Mouse (Mus musculus): ENCODE data around the gene Spg20.
A peak's percentile ranks its signal among the peaks of the same experiment; 100 is the strongest.

The Spg20 gene

DNA sequence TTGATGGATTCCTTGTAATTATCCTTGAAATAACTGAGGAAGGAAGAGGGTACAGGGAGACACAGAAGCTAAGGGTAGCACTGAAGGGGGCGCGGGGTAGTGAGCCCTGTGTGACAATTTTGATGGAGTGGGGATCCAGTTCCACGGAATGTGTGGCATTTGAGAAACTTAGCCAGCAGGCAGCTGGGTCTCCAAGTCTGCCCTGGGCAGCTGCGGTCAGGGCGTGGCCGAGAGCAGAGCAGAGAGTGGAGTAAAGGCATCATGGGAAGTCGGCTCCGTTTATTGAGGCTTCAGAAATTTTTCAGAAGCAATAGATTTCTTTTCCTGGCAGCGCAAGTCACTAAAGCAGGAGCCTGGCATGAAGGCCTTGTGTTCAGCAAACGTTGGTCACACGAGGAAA lies 12.9 kb upstream of the Spg20 start:
- no peak for DNase-seq

DNA sequence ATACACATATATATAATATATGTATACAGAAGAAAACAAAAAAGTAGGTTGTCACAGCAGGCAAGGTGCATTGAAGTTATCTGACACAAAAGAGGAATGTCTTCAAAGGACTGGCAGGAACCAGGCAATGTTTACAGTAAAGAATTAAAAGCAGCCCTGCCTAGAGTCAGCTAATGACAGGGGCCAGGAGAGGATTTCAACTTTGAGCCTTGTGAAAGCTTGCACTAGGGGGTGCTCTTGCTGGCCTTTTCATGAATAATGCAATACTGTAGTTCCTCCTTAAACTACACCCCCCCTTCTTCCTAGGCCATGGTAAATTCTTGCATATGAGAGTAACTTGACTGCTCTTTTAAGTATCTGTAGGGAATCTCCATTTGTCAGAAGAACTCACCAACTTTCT lies 10.8 kb upstream of the Spg20 start:
- no peak for DNase-seq

DNA sequence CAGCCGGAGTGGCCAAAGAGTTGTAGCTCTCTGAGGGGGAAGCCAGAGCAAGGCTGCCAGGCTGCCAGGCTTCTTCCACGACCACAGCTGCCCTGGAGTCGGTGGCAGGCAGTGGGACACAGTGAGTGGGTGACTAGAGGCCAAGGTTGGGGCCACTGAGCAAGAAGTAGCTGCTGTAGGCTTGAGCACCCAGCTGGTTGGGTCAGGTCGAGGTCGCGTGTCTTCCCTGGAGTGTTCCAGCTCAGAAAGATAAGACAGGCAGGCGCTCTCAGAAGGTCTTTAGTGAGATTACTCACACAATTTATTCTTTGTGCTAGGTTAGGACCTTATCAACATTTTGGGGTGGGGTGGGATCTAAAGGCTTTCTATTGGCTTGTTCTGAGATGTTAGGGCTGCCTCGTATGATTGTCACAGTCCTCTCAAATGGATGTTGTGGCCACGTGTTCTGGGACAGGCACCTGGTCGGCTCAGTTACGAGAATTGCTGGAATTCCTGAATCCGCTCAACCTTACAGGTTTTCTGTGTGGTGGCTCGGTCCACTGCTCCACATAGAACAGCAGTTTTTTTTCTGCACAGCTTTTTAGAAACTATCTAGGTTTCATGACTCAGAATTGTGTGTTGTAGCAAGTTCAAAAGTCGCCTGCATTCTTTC lies 6.4 kb upstream of the Spg20 start:
- no peak for DNase-seq

DNA sequence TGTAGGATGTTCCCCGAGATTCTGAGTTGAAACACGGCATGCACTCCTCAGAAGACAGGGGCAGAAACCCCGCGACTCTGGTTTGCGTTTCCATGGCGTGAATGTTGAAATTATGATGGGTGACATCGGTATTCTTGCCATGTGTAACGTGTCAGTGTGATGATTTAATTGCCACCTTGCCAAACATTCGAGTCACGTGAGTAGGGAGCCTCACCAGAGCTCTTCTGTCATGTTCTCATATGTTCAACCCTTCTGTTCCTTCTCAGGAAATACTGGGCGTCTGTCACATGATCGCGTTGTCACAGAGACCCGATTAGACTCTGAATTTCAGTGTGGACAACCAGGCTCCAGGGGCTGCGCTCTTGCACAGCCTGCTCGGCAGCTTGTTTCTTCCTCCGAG lies 5.9 kb upstream of the Spg20 start:
- DNase-seq, result no peak

DNA sequence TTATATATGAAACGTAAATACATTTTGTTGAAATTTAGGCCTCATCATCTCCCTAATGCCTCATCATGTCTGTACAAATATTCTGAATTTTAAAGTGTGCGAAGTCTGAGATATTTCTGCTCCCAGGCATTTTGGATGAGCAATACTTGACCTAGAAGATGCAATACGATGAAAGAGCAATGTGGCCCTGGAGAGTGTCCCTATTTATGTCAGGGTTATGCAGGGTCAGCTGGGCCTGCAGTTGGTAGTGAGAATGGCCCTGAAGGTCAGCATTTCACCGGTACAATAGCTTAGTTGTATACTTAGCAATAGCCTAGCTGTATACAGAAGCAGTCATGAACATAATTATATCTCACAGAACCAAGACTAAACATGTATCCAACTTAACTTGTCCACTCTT lies 2.8 kb upstream of the Spg20 start:
- no peak for DNase-seq

DNA sequence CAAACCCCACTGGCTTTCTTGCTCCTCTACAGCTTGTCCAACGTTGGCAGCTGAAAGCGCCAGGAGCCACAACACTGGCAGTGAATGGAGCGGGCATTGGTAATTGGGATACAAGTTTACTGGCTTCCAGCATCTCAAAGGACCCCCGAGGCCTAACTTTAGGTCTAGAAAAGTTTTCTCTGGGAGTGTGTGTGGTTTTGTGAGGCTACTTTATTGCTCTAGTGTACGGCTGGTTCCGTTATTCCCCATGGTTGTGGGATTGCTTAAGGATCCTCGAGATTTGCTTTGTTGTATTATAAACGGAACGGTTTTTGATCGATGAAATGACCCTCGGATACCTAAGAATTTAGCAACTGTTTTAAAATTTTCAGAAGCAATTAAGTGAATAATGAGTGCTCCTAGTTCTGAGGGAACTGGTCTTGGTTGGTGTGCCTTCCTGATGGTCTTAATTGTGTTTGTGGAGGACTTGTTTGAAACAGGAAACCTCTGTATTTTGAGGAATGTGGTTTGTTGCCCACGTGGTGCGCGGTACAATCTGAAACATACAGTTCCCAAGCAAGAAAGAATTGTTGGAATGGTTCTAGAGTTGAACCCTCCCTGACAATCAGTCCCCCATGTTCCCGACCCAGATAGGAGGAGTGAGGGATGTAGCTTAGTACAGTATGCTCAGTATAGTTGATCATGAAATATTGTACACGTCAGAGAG lies 955 bp downstream of the Spg20 start:
- DNase-seq, result no peak

DNA sequence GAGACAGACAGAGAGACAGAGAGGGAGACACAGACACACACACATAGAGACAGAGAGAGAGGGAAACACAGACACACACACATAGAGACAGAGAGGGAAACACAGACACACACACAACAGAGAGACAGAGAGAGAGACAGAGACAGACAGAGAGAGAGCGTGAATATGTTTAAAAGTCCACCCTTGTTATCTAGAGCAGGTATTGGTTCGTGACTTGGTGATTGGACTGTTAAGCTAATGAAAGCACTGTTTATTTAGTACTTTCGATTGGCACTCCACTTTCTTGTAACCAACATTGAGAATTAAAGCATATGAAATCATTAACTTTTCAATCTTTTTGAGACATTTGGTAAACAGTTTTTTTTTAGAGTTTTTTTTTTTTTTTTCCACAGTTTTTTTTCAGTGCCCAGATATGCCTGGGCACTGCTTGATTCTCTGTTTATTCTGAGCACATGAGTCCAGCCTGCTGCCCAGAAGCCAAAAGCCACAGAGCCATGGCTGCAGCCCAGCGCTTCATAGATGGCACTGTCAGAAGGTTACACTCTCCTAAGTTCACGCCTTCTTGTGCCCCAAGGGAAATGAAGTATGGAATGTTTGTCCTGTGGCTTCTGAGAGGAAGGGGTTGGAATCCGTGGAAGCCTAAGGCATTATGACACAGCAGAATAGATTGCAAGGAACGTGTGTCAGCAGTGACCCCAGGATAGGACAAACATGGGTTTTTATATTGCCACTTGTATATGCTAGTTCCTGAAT lies 2.6 kb downstream of the Spg20 start:
- no peak for DNase-seq

DNA sequence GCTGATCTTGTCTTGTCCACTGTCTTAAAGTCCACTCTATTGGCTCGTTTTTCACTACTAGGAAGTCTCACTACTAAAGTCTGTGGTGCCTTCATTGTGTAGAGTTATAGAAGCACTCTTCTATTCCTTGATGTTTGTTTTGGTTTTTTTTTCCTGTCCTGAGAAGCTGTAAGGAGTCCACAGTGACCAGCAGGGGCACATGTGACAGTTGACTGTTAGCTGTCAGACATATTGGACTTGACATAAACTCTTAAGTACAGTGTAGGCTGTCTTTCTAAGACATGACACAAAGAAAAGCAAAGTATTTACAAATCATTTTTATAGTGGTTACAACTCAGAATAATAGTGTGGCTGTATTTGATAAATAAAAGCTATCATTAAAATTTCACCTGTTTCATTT lies 3.2 kb downstream of the Spg20 start:
- DNase-seq, result no peak

DNA sequence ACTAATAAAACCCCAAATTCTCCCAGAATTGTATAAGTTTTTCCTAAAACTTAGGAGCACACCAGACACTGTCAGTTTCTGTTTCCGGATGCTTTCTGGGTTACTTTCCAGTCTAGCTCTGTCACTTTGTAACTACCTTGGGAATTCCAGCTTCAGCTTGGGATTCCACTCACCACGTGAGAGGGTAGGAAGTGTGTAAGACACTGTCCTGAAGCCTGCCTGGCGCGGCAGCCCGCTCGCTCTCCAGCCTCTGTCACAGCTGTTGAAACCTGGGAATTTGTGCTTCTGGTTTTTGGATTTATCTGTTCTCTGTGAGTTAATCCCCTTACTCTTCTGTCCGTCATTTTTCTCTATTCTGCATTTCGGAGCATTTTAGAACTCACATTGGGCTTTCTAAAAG lies 4.1 kb downstream of the Spg20 start:
- no peak for DNase-seq

DNA sequence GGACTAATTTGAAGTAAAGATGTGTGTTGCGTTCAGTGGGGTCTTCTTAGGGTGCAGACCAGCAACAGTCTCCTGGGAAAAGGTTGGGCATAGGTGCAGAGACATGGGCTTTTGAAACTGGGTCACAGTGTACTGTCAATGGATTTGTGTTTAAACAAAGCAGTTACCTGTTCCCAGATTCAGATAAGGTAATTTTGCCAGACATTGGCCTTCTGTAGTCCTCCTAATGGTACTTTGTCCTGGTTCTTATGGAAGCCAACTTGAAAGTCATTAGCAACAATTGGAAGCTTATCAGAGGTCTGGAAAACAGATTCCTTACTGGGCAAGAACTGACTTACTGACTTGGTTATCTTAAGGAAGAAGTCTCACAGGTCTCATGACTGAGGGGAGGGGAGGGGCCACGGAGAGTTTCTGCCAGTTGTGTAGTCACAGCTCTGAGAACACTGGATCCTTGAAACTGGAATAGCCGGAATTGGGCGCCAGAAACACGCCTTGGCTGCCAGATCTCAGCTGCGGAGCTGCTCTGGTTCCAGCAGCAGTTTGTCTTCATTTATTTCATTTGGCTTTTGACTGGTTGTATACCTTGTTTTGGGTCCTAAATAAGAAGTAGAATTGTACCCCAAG lies 7.5 kb downstream of the Spg20 start:
- DNase-seq, result no peak

DNA sequence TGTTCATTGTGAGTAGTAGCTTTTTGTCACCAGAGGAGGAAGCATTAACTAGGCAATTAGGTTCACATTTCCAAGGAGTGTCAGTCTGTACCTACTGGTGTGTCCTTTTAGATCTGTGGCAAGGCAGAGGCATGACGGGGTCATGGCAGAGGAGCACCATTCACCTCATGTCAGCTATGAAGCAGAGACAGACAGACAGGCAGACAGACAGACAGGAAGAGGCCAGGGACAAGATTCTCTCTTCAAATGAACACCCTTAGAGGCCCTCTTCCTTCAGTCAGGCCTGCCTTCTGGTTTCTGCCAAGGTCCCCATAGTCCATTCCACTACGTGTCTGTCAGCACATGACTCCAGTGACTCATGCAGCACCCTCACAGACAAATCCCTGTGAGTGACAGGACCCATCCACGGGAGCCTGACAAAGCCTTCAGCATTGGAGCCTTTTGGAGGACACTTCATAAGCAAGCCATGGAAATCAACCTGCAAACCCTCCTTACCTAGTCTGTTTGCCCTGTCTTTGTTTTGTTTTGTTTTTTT lies 10.5 kb downstream of the Spg20 start:
- no peak for DNase-seq

DNA sequence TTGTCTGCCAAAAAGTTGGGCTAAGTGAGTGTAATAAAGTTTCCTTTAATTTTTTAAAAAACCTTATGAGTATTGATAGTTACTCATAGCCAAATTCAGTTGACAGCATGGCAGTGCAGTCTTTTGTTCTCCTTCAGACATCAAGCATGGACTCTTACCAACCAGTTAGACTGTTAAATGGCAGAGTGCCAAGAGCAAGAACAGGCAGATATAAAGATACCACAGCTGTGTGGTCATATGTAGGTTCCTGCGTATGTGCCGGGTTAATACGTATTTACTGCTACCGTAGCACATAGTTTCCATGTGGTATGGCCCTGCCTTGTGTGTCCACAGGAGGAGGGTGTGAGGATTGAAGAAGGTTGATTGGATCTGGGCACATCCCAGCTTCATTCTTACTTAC lies 11.2 kb downstream of the Spg20 start:
- DNase-seq, result no peak

DNA sequence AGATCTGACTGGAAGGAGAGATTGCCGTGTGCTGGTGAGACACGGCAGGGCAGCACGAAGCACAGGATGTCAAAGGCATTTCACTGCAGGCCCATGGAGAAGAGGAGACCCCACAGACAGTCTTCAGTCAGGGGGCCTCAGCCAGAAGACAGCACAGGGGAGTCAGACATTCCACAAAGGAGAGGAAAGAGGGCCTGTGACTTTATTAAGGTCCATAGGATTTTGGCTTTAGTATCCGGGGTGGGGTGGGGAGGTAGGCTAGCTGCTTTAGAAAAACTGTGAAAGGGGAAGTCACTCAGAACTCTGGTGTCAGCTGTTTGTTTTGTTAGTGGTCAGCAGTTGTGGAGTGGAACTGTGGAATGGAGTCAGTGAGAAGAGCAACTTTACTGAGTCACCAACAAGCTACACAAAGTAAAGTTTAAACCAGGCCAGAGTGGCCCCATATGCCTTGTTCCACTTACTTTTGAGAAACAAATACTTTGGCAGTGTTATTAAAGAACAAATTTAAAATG lies 17.3 kb downstream of the Spg20 start:
- DNase-seq, result no peak

DNA sequence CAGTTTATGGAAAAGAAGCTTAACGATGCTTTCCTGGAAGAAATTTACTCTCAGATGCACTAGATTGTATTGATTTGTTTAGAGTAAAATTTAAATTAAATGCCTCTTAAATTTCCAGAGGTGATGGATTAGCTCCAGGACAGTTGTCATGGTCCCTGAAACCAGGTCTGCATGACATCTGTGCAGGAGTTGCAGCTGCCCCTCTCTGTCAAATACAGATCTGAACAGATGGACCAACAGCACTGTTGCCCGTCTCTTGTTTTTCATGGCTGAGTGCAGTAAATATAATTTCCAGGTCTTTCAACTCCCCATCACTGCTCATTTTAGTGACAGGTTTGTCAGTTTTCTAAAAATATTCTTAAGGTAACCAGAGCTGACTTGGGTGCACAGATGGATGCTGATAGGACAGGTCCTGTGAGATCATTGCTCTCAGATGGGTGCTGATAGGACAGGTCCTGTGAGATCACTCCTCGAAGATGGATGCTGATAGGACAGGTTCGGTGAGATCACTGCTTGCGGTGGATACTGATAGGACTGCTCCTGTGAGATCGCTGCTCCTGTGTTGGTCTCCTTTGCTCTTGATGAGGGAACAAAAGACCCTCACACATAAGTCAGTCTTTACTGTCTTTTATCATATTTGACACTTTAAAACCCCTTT lies 19.8 kb downstream of the Spg20 start:
- no peak for DNase-seq

DNA sequence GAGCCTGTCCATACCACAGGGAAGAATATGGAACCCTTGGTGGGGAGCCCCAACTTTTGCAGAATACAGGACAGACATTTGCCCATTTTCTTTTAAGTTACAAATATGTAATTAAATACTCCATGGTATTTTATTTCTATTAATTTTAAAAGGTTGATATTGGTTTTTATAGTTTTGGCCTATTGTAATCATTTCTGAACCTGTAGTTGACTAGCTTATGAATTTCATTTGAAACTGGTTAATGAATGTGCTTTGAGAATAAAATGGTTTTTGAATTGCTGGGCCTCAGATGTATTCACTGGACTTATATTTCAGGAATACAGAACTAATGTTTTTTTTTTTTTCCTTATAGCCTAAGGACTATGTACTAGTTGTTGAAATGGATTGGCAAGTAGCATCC lies 25.1 kb downstream of the Spg20 start, which contains the start of gene Ccdc169:
Gene Ccdc169, plus strand, starts transcription at position 301 of the 400 bp plus-strand sequence.
- no peak for DNase-seq

DNA sequence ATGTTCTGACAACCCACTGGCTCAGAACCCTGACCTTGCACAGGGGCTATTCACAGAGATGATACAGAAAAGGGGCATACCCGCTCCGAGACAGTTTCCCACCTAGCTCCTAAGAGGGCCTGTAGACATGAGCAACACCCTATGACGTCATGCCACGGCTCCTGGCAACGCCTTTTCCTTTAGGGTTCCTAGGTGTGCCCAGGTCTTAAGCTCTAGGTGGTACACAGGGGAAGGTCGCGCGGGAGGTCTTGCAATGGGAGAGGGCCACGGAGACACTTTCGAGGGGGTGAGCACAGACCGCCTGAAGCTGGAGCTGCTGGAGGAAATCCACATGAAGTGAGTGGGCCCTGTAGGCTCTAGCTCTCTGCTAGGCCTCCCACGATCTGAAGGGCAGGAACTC lies 27.9 kb downstream of the Spg20 start:
- no peak for DNase-seq

DNA sequence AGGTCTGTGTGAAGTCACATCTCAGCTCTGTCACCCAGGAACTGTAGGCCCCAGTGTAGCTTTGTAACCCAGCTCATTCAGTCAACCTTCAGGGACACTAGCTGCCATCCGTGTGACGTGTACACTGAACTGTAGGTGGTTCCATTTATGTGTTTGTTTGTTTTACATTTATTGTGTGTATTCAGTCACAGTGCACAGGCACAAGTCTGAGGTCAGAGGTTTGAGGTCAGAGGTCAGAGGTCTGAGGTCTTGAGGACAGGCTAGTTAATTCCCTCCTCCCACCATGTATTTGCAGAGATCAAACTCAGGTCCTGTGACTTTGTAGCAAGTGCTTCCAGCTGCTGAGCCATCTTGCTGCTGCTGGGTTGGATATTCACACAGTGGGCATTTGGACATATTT lies 29.5 kb downstream of the Spg20 start:
- DNase-seq, result no peak

DNA sequence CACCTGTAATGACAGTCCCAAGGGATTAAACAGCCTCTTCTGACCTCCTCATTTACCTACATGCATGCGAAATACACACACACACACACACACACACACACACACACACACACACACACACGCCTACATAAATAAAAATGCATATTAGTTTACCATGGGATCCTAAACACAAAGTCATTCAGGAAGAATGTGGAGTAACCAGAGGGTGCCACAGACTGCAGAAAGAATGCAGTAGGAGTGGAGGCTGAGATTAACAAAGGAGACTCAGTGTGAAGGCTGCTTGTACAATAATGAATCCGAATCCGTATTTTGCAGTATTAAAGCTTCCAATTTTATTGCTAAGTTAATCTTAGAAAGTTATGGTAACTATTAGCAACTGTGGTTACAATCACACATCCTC lies 33.0 kb downstream of the Spg20 start:
- no peak for DNase-seq

DNA sequence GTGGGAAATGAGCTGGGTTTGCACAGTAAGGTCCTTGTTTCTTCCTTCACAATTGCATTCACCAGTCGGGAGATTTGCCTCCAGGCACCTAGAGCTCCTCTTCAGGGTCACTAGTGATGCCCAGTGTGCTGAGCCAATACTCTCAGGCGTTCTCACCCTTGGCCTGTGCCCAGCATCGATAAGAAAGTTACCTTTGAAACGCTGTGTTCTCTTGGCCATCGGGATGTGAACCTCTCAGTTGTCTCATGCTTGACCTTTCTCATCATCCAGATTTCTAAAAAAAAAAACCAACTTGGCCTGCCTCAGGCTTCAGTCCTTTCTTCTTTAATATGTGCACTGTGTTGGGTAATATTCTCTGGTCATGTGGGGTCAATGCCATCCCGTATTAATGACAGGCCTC lies 34.5 kb downstream of the Spg20 start:
- no peak for DNase-seq

DNA sequence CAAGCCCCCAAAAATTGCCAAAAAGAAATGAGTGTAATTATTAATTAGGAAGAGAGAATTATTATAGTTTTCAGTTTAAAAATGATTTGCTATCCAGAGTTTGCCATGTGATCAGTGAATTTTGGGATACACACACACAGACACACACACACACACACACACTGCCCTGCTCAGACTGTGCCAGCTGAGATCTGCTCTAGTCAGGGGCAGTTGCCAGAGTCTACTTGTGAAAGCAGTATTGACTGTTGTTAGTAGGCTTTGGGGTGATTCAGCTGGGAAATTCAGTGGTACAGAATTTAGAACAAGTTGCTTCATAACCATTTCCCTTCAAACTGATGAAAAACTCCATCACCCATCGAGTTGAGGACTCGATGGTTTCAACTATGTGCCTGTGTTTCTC lies 35.2 kb downstream of the Spg20 start:
- no peak for DNase-seq

DNA sequence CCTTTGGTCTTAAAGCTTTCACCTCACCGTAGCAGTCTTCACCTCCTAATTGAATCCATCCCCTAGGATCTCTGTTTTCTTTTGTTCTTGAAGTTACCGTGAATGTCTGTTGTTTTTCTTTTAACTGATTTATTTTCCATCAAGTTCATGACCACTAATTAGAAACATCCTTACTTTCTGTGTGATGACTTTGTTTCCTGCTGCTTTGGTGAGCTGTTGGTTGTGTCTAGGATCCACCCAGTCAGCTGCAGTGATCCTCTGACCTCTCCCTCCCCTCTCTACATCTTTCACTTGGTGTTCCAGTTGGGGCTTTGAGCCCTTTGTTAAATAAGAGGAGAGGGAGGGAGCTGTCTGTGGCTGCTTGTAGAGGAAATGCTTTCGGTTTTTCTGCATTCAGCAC lies 36.2 kb downstream of the Spg20 start:
- no peak for DNase-seq

DNA sequence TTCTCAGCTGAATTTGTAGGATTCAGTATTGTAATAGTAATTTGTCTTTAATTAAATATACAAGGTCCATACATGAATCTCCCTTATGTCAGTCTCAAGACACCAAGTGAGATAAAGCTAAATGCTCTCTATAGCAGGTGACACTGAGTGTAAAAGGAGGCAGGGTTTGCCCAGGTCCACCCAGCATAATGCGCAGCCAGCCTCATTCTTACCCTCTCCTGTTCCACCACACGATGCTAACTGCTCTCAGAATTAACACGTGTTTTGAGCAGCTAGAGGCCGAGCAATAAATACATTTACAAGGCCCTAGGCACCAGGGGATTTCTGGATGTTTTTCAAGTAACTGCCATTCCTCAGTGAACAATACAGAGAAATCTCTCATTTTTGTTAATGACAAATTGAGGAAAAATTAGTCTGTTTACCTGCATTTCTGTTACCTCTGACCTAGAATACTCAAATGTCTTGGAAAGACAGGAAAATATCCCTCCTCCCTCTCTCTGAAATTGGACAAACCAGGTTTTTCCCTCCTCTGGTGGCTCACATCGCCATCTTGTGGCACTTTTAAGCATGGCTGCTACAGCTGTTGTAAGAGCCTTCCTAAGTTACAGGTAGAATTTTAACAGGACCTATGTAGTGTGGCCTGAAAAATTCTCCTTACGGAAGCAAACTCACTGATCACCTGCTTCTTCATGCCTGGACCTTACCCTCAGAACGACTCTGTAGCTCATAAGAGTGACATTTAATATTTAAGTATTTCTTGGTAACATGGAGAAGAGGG lies 39.9 kb downstream of the Spg20 start:
- peak; percentile 53 for DNase-seq
